ENCODE assay signal across 25 mouse cellular contexts in genomic region chr4:101697236-101697635, GRCm38 (mm10). TPM values are rescaled to one million over a fixed set of nuclear protein-coding genes. Genes with fewer than 3 reads are reported as not detected.
DNase-seq lines count a peak whose midpoint lies in the region; ATAC-seq and TF ChIP-seq lines count a peak whose summit lies in the region.
"Had no signal": no experiment of that assay in that cellular context is flagged by ENCODE, and none has a peak within 500 bp of the region (broad histone marks: within the 10 kb centered on the region; RNA-seq: fewer than 3 reads in every experiment).

No protein-coding gene starts in this region.

- 0 out of 2 replicates have a peak, but pooled peaks have one; percentile 14 for ATAC-seq in heart, embryonic 11.5 days (replicated peaks; ENCODE audit: insufficient number of reproducible peaks, low FRiP score, low TSS enrichment)
- ATAC-seq in liver, embryonic 11.5 days (replicated peaks; ENCODE audit: low FRiP score): no peak
- 0 out of 2 replicates have a peak, but pooled peaks have one; percentile 22 for ATAC-seq in lung, postnatal 0 days
- ATAC-seq: forebrain, embryonic 13.5 days; forebrain, embryonic 16.5 days; hindbrain, embryonic 16.5 days; intestine, embryonic 15.5 days; Patski had no signal

- TF ChIP-seq CTCF in liver, adult 2 months (IDR thresholded peaks at IDR 0.05; ENCODE audit: low read depth, low read length): no peak
- no peak for TF ChIP-seq CTCF in lung, postnatal 0 days (IDR thresholded peaks at IDR 0.05)

- H3K4me2 ChIP-seq in heart, embryonic 11.5 days: no peak overlapping the region
- H3K4me2 ChIP-seq in liver, embryonic 11.5 days: no peak overlapping the region
- H3K4me2 ChIP-seq in lung, postnatal 0 days (replicated peaks; ENCODE audit: low read depth, low read length): no peak overlapping the region
- H3K4me2 ChIP-seq: forebrain, embryonic 13.5 days; hindbrain, embryonic 13.5 days; intestine, embryonic 15.5 days had no signal

- no peak for TF ChIP-seq POLR2A in liver, adult 2 months (IDR thresholded peaks at IDR 0.05; ENCODE audit: extremely low read depth, insufficient read depth, low read length)

- H3K9me3 ChIP-seq in heart, embryonic 11.5 days (replicated peaks; ENCODE audit: control insufficient read depth, low read length): no peaks in the 10 kb centered on the region
- no peaks in the 10 kb centered on the region for H3K9me3 ChIP-seq in liver, embryonic 11.5 days (ENCODE audit: control insufficient read depth, low read length)
- H3K9me3 ChIP-seq in lung, postnatal 0 days (ENCODE audit: low read length): no peaks in the 10 kb centered on the region
- H3K9me3 ChIP-seq: forebrain, embryonic 10.5 days; forebrain, embryonic 13.5 days; G1E; hindbrain, embryonic 10.5 days; hindbrain, embryonic 13.5 days; intestine, embryonic 15.5 days had no signal

- H3K4me3 ChIP-seq in heart, embryonic 11.5 days (ENCODE audit: low read depth, low read length): no peak overlapping the region
- no peak overlapping the region for H3K4me3 ChIP-seq in liver, adult 2 months (ENCODE audit: insufficient read depth, low read depth, low read length)
- no peak overlapping the region for H3K4me3 ChIP-seq in liver, embryonic 11.5 days (ENCODE audit: low read depth, low read length)
- no peak overlapping the region for H3K4me3 ChIP-seq in lung, postnatal 0 days (ENCODE audit: low read depth, low read length)
- H3K4me3 ChIP-seq: forebrain, embryonic 10.5 days; forebrain, embryonic 13.5 days; hindbrain, embryonic 10.5 days; hindbrain, embryonic 13.5 days; intestine, embryonic 15.5 days had no signal

- no peaks in the 10 kb centered on the region for H3K36me3 ChIP-seq in heart, embryonic 11.5 days (ENCODE audit: control insufficient read depth, insufficient read depth, low read length)
- H3K36me3 ChIP-seq in liver, adult 2 months (ENCODE audit: control insufficient read depth, insufficient read depth, low read length): no peaks in the 10 kb centered on the region
- H3K36me3 ChIP-seq in liver, embryonic 11.5 days (ENCODE audit: control insufficient read depth, insufficient read depth, low read length): no peaks in the 10 kb centered on the region
- no peaks in the 10 kb centered on the region for H3K36me3 ChIP-seq in lung, postnatal 0 days (ENCODE audit: insufficient read depth, low read length)
- H3K36me3 ChIP-seq: forebrain, embryonic 10.5 days; G1E; hindbrain, embryonic 10.5 days; hindbrain, embryonic 13.5 days; intestine, embryonic 15.5 days had no signal

- TF ChIP-seq EP300 in lung, postnatal 0 days (IDR thresholded peaks at IDR 0.05): no peak

- H3K27ac ChIP-seq in heart, embryonic 11.5 days (ENCODE audit: low read depth, low read length): no peak overlapping the region
- H3K27ac ChIP-seq in liver, adult 2 months (replicated peaks; ENCODE audit: insufficient read depth, low read depth, low read length): peak overlapping the region; percentile 32; the same call in 1 of the 2 replicates
- no peak overlapping the region for H3K27ac ChIP-seq in liver, embryonic 11.5 days (ENCODE audit: low read depth, low read length)
- no peak overlapping the region for H3K27ac ChIP-seq in lung, postnatal 0 days (ENCODE audit: low read length)
- H3K27ac ChIP-seq: forebrain, embryonic 10.5 days; forebrain, embryonic 13.5 days; hindbrain, embryonic 10.5 days; hindbrain, embryonic 13.5 days; intestine, embryonic 15.5 days had no signal

- H3K4me1 ChIP-seq in heart, embryonic 11.5 days (ENCODE audit: control insufficient read depth, insufficient read depth, low read length): no peaks in the 10 kb centered on the region
- H3K4me1 ChIP-seq in liver, adult 2 months (ENCODE audit: control insufficient read depth, insufficient read depth, low read length): peaks cover 9% of the 10 kb centered on the region; the same call in 1 of the 2 replicates
- no peaks in the 10 kb centered on the region for H3K4me1 ChIP-seq in liver, embryonic 11.5 days (replicated peaks; ENCODE audit: control insufficient read depth, insufficient read depth, low read length)
- H3K4me1 ChIP-seq in lung, postnatal 0 days (ENCODE audit: insufficient read depth, low read depth, low read length): peaks cover 3% of the 10 kb centered on the region; the same call in 1 of the 2 replicates
- H3K4me1 ChIP-seq: forebrain, embryonic 10.5 days; forebrain, embryonic 13.5 days; hindbrain, embryonic 10.5 days; hindbrain, embryonic 13.5 days; intestine, embryonic 15.5 days had no signal

- H3K27me3 ChIP-seq in heart, embryonic 11.5 days (ENCODE audit: control insufficient read depth, insufficient read depth, low read length): no peaks in the 10 kb centered on the region
- H3K27me3 ChIP-seq in liver, adult 2 months (ENCODE audit: control insufficient read depth, insufficient read depth, low read length): no peaks in the 10 kb centered on the region
- no peaks in the 10 kb centered on the region for H3K27me3 ChIP-seq in liver, embryonic 11.5 days (replicated peaks; ENCODE audit: control insufficient read depth, insufficient read depth, low read length)
- H3K27me3 ChIP-seq in lung, postnatal 0 days (replicated peaks; ENCODE audit: insufficient read depth, low read length): no peaks in the 10 kb centered on the region
- H3K27me3 ChIP-seq: CH12.LX; forebrain, embryonic 13.5 days; hindbrain, embryonic 13.5 days; intestine, embryonic 15.5 days; Patski had no signal

- WGBS in heart, embryonic 11.5 days (ENCODE audit: insufficient replicate concordance): 65% methylated on average over 3 of the region's 3 CpGs
- 61% methylated on average over 3 of the region's 3 CpGs for WGBS in liver, adult 2 months
- 78% methylated on average over 3 of the region's 3 CpGs for WGBS in liver, embryonic 11.5 days
- 75% methylated on average over 3 of the region's 3 CpGs for WGBS in lung, postnatal 0 days

- no peaks in the 10 kb centered on the region for H3K79me2 ChIP-seq in liver, adult 2 months (ENCODE audit: control insufficient read depth, insufficient read depth, low read length)

- no peak overlapping the region for H3K9ac ChIP-seq in heart, embryonic 11.5 days (ENCODE audit: low read depth, low read length)
- no peak overlapping the region for H3K9ac ChIP-seq in liver, adult 2 months (ENCODE audit: low read depth, low read length)
- H3K9ac ChIP-seq in liver, embryonic 11.5 days (ENCODE audit: low read depth, low read length): no peak overlapping the region
- no peak overlapping the region for H3K9ac ChIP-seq in lung, postnatal 0 days (replicated peaks; ENCODE audit: low read depth)
- H3K9ac ChIP-seq: forebrain, embryonic 13.5 days; hindbrain, embryonic 13.5 days; intestine, embryonic 15.5 days had no signal

- no peak for DNase-seq in heart, adult 18-20 months
- no peak for DNase-seq in liver, adult 2 months (ENCODE audit: extremely low read depth, low read depth, low spot score)
- DNase-seq in liver, embryonic 11.5 days (ENCODE audit: low spot score): no peak
- DNase-seq in lung, postnatal 0 days (ENCODE audit: low spot score): peak; percentile 17
- no peak for DNase-seq in lung, postnatal 14 days
- DNase-seq: adrenal gland, postnatal 10 days; adrenal gland, postnatal 36 days; B cell, adult 2 months; cerebellum, adult 18-20 months; cerebellum, adult 9-10 months; cerebellum, postnatal 14 days; gastrocnemius, postnatal 10 days; gastrocnemius, postnatal 36 days had no signal

RNA-seq across cellular contexts. Expression of gene Lepr, which starts 20.0 kb away (rescaled TPM):
- 1.6 and 1.8 TPM in 2 replicates for polyA plus RNA-seq in heart, embryonic 11.5 days (2014; fragmentation: Nextera tagmentation; extraction: Ambion mirVana)
- total RNA-seq in heart, adult 18-20 months (2021): 1 to 10 TPM; 3.5 to 5.4 TPM
- total RNA-seq in liver, adult 2 months (2014; rRNA removed): 17.1 and 24.6 TPM in 2 replicates
- 0.36 and 0.89 TPM in 2 replicates for polyA plus RNA-seq in liver, adult 2 months (2012; rRNA removed)
- polyA plus RNA-seq in liver, embryonic 11.5 days (2014; fragmentation: Nextera tagmentation; extraction: Ambion mirVana): 0.43 and 0.91 TPM in 2 replicates
- 13.4 and 13.9 TPM in 2 replicates for polyA plus RNA-seq in lung, postnatal 0 days (2015; fragmentation: Nextera tagmentation; extraction: Ambion mirVana)
- total RNA-seq: CH12.LX; granulocyte monocyte progenitor cell, adult 5-6 weeks had no signal
- polyA plus RNA-seq: G1E had no signal

RNA-seq across cellular contexts. Expression of gene Leprot, which starts 49.7 kb away (rescaled TPM):
- 75.7 and 81.9 TPM in 2 replicates for polyA plus RNA-seq in heart, embryonic 11.5 days (2014; fragmentation: Nextera tagmentation; extraction: Ambion mirVana)
- 10 to 100 TPM; 22.3 to 27.5 TPM for total RNA-seq in heart, adult 18-20 months (2021)
- 16.8 and 17.2 TPM in 2 replicates for total RNA-seq in liver, adult 2 months (2014; rRNA removed)
- 15.0 and 18.7 TPM in 2 replicates for polyA plus RNA-seq in liver, adult 2 months (2012; rRNA removed)
- 70.8 and 79.0 TPM in 2 replicates for polyA plus RNA-seq in liver, embryonic 11.5 days (2014; fragmentation: Nextera tagmentation; extraction: Ambion mirVana)
- 144 TPM in 2 replicates for polyA plus RNA-seq in lung, postnatal 0 days (2015; fragmentation: Nextera tagmentation; extraction: Ambion mirVana)
